Mouse (Mus musculus): ENCODE data around the gene Tox2. TPM values are rescaled to one million over a fixed set of nuclear protein-coding genes. Genes with fewer than 3 reads are reported as not detected.

The Tox2 gene
- polyA plus RNA-seq (2012): 2.3 and 3.6 TPM in 2 replicates

DNA sequence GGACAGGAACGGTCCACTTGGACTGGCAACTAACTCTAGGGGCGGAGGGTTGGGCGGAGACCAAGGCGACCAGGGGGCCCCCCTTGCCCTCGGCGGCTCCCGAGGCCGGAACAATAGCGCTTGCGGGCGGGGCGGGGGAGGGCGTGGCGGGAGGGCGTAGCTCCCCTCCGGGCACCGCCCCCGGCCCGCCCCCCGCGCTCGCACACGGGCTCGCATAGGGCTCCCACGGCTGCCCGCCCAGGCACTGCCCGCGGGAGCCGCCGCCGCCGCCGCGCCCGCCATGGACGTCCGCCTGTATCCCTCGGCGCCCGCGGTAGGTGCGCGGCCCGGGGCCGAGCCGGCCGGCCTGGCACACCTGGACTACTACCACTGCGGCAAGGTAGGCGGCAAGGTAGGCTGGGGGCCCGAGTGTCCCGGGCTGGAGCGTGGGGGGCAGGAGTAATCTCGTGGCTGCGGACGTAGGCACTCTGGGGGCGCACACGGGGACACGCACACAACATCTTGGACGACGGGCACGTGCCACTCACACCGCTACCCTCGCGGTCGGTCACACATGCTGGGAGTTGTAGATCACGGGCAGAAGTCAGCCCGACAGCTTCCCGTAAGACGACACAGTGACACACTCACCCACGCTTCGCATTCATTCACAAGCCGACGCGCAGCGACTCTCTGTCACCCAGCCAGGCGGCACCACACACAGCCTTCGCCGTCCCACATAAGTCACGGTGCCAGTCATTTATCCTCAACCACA is at the start of gene Tox2:
Gene Tox2, plus strand, starts transcription at position 242 of the 751 bp plus-strand sequence.
- TF ChIP-seq GATA1 (IDR thresholded peaks at IDR 0.05; ENCODE audit: low read length): no peak

GRCm38 (mm10) chr2:163154673-163155072 is 48.3 kb upstream of the Tox2 start:
- TF ChIP-seq GATA1 (IDR thresholded peaks at IDR 0.05; ENCODE audit: low read length): no peak

DNA sequence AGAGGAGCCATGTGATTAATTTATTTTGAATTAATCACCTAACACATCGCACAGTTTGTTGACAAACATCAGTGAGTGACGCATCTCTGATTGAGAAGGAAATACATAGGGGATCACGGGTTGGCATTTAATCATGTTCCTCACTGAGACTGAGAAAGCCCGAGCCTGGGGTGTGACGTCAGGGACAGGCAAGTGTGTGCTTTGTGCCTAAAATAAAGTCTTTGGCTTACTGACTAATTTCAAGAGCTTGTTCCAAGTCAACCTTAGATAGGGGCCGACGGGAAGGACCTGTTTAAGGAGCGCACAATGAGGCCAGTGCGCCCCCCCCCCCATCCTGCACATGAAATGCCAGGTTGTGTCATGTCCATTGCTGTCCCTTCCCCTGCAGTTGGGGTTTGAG is 43.9 kb upstream of the Tox2 start:
- TF ChIP-seq GATA1 (IDR thresholded peaks at IDR 0.05; ENCODE audit: low read length): no peak

DNA sequence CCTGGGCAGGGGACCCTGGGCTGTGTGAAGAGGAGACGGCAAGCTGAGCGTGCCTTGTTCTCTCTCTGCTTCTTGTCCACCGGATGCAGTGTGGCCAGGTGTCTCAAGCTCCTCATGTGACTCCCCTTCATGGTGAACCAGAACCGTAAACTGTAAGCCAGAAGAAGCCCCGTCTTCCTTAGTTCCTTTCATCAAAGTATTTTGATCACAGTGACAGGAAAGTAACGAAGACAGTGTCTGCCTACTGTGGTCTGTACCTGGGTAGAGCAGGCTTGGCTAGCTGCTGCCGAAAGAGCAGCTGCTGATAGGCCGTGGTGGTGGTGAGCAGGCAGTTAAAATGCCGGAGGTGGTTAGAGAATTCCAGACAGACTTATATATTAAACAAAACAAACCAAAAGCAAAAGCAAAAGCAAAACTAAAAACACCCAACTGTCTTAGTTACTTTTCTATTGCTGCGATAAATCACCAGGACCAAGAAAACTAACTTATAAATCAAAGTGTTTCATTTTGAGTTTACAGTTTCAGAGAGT is 38.4 kb upstream of the Tox2 start:
- TF ChIP-seq GATA1 (IDR thresholded peaks at IDR 0.05; ENCODE audit: low read length): no peak

DNA sequence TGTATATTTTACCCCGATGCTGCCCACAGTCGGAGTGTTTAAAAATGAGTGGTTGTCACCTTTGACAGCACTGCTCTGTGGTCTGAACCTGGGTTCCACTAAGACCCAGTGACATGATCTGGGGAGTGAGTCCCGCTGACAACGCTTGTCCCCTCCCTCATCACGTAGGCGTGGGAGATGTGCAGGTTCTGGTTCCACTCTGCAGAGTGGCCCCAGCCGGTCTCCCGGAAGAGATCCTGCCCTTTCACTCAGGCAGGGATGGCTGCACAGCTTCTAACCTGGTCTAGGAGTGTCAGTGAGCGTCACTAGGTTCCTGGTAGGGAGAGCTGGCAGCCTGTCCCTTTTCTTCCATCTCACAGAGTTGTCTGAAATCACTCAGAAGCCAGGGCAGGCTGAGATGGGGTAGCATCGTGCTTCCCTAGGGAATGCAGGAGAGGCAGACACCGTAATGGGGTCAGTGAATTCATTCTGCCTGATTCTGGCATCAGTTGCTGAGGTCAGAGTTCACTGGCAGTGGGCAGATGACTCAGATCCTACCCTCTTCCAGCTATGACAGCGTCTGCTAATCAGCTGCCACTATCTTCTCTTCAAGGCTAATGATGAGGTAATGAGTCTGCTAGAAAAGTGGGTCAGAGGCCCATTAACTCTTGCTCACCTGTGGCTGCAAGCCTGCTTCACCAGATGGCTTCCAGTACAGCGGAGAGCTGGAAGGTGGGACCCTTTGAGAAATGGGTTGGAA is 36.7 kb upstream of the Tox2 start:
- no peak for TF ChIP-seq GATA1 (IDR thresholded peaks at IDR 0.05; ENCODE audit: low read length)

- no peak for TF ChIP-seq GATA1 (IDR thresholded peaks at IDR 0.05; ENCODE audit: low read length)
Observed at GRCm38 (mm10) chr2:163171891-163172290, 31.0 kb upstream of the Tox2 start.

- TF ChIP-seq GATA1 (IDR thresholded peaks at IDR 0.05; ENCODE audit: low read length): no peak
Observed at GRCm38 (mm10) chr2:163174066-163174465, 28.9 kb upstream of the Tox2 start.

- no peak for TF ChIP-seq GATA1 (IDR thresholded peaks at IDR 0.05; ENCODE audit: low read length)
Observed at GRCm38 (mm10) chr2:163175831-163176230, 27.1 kb upstream of the Tox2 start.

DNA sequence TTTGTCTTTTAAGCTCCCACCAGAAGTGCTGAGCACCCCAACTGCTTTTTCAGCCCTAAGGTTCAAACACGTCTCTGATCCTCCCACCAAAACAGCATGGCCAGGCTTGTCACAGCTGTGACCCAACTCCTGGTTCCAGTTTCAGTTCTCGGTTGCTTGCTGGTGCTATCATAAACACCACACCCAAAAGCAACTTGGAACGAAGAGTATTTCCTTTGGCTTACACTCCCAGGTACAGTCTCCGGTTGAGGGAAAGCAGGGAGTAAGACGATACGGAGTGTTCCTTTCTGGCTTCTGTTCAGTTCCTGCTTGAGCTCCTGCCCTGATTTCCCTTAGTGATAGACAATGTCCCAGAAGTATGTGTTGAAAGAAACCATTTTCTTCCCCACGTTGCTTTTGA is 26.4 kb upstream of the Tox2 start:
- TF ChIP-seq GATA1 (IDR thresholded peaks at IDR 0.05; ENCODE audit: low read length): no peak

GRCm38 (mm10) chr2:163187552-163187951 is 15.4 kb upstream of the Tox2 start:
- TF ChIP-seq GATA1 (IDR thresholded peaks at IDR 0.05; ENCODE audit: low read length): no peak

- no peak for TF ChIP-seq GATA1 (IDR thresholded peaks at IDR 0.05; ENCODE audit: low read length)
Observed at GRCm38 (mm10) chr2:163189596-163189995, 13.3 kb upstream of the Tox2 start.

DNA sequence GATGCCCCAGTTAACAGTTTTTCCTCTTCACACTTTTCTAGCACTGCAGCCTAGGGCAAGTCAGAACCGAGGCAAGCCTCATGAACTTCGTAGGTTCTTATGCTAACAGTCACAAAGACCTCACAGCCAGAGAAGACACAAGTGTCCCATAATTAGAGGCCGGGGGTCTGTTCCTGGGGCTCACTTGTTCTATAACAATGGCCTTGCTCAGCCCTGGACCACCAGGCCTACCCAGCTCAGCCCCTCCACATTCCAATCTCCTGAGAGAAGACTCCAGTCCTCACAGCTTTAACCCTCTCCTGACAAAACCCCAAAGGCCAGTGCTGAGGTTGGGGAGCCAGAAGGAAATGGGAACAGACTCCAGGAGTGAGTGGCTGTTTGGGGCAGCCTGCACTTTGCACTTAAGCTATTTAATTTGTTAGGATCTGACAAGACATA is 12.9 kb upstream of the Tox2 start:
- no peak for TF ChIP-seq GATA1 (IDR thresholded peaks at IDR 0.05; ENCODE audit: low read length)

DNA sequence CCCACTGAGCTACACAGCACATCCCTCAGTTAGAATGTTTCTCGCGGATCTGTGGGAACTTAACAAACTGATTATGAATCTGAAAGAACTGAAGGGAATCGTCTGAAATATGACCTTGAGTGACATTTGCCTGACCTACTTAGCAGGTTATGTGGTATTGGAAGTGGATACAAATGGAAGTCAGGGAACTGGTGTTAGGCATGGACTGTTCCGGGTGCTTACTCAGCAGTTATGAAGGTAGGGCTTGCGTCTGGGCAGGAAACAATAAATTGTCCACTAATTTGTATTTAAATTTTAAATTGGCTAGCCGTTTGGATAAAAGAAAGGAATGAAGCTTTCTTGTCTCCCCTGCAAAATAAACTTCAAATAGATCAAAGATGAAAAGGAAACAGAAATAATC is 10.4 kb upstream of the Tox2 start:
- TF ChIP-seq GATA1 (IDR thresholded peaks at IDR 0.05; ENCODE audit: low read length): no peak

GRCm38 (mm10) chr2:163194015-163194414 is 8.9 kb upstream of the Tox2 start:
- no peak for TF ChIP-seq GATA1 (IDR thresholded peaks at IDR 0.05; ENCODE audit: low read length)

DNA sequence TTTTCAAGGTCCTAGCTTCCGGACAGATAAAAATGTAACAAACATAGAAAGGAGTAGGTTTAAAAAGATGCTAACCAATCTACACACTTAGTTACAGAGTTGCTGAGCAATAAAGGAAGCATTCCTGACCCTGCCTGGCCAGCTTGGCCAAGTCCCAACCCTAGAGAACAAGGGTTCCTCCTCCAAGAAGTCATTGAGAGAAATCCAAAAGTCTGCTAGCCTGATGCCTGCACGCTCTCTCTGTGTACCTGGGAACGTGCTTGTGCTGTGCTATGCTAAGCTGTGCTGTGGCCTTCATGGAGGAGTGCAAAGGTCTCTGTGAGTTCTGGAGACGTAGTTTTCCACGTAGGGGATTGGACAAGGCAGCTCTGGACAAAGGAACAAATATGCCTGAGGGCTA is 8.4 kb upstream of the Tox2 start:
- no peak for TF ChIP-seq GATA1 (IDR thresholded peaks at IDR 0.05; ENCODE audit: low read length)

- no peak for TF ChIP-seq GATA1 (IDR thresholded peaks at IDR 0.05; ENCODE audit: low read length)
Observed at GRCm38 (mm10) chr2:163195106-163195833, 7.7 kb upstream of the Tox2 start.
